ENCODE assay signal across 8 mouse cellular contexts in genomic region chrX:140558176-140558844, GRCm38 (mm10). TPM values are rescaled to one million over a fixed set of nuclear protein-coding genes. Genes with fewer than 3 reads are reported as not detected.
A peak's percentile ranks its signal among the peaks of the same experiment; 100 is the strongest.
DNase-seq lines count a peak whose midpoint lies in the region; ATAC-seq lines count a peak whose summit lies in the region.

No protein-coding gene starts in this region.

- 71% methylated on average over 6 of the region's 6 CpGs for WGBS in forebrain, embryonic 13.5 days
- WGBS in midbrain, embryonic 13.5 days = 76% methylated on average over 6 of the region's 6 CpGs

- H3K4me1 ChIP-seq in forebrain, embryonic 13.5 days = no peaks in the 10 kb centered on the region
- H3K4me1 ChIP-seq in midbrain, embryonic 13.5 days (replicated peaks) = no peaks in the 10 kb centered on the region

- H3K9ac ChIP-seq in forebrain, embryonic 13.5 days = no peak overlapping the region
- no peak overlapping the region for H3K9ac ChIP-seq in midbrain, embryonic 13.5 days (replicated peaks)

- ATAC-seq in forebrain, embryonic 13.5 days = no peak
- ATAC-seq in megakaryocyte, adult 5-6 weeks (ENCODE audit: poor library complexity, severe bottlenecking) = no peak
- no peak for ATAC-seq in midbrain, embryonic 13.5 days

- H3K36me3 ChIP-seq in forebrain, embryonic 13.5 days (ENCODE audit: poor library complexity, severe bottlenecking) = no peaks in the 10 kb centered on the region
- no peaks in the 10 kb centered on the region for H3K36me3 ChIP-seq in midbrain, embryonic 13.5 days

- no peak overlapping the region for H3K4me3 ChIP-seq in forebrain, embryonic 13.5 days
- no peak overlapping the region for H3K4me3 ChIP-seq in midbrain, embryonic 13.5 days (replicated peaks)

- no peaks in the 10 kb centered on the region for H3K9me3 ChIP-seq in forebrain, embryonic 13.5 days (replicated peaks)
- no peaks in the 10 kb centered on the region for H3K9me3 ChIP-seq in midbrain, embryonic 13.5 days

- H3K4me2 ChIP-seq in forebrain, embryonic 13.5 days = no peak overlapping the region
- no peak overlapping the region for H3K4me2 ChIP-seq in midbrain, embryonic 13.5 days (replicated peaks)

- no peak overlapping the region for H3K27ac ChIP-seq in forebrain, embryonic 13.5 days
- H3K27ac ChIP-seq in midbrain, embryonic 13.5 days = no peak overlapping the region

- H3K27me3 ChIP-seq in forebrain, embryonic 13.5 days = peaks cover 58% of the 10 kb centered on the region
- peaks cover 46% of the 10 kb centered on the region for H3K27me3 ChIP-seq in midbrain, embryonic 13.5 days

- DNase-seq in ovary, adult 18-20 months (ENCODE audit: low spot score) = peak; percentile 77
- DNase-seq in ovary, postnatal 10 days (ENCODE audit: low spot score) = no peak
- DNase-seq in heart, adult 18-20 months = peak; percentile 84 to 91
- DNase-seq in kidney, postnatal 25 days = peak; percentile 88 to 90
- DNase-seq in embryo, embryonic 11 days = no peak

RNA-seq across cellular contexts. Expression of gene Tsc22d3, which starts 42.1 kb away (rescaled TPM):
- 100 to 1,000 TPM; 192 to 239 TPM for total RNA-seq in heart, adult 18-20 months (2021)
- polyA plus RNA-seq in forebrain, embryonic 13.5 days (2015; fragmentation: Nextera tagmentation; extraction: Ambion mirVana) = 84.3 and 96.1 TPM in 2 replicates
- total RNA-seq in megakaryocyte, adult 5-6 weeks (2015) = 72.3 and 79.4 TPM in 2 replicates
- 82.9 and 84.3 TPM in 2 replicates for total RNA-seq in megakaryocyte, adult 5-6 weeks (2017)
- 132 and 134 TPM in 2 replicates for polyA plus RNA-seq in midbrain, embryonic 13.5 days (2015; fragmentation: Nextera tagmentation; extraction: Ambion mirVana)

Comparison
In these comparisons a context has a peak if more than half of its experiments do, and no peak if none do; other contexts are left out.
1. DNase-seq: peak in ovary, adult 18-20 months (single experiment), heart, adult 18-20 months (2 of 2) and kidney, postnatal 25 days (2 of 2); none in ovary, postnatal 10 days (single experiment) and embryo, embryonic 11 days (single experiment).